Mouse (Mus musculus) heart, embryonic 14.5 days (tissue): ENCODE results near the gene Ktn1. TPM values are rescaled to one million over a fixed set of nuclear protein-coding genes. Genes with fewer than 3 reads are reported as not detected.

Source experiments
- ATAC-seq: fragments of 200-750 bp; cut with Nextera tagmentation; 2 replicates; pipeline ENCODE4 v1.8.0; 2017; ENCODE audit warnings: low read depth, moderate TSS enrichment; ENCODE audit not compliant: insufficient number of reproducible peaks, insufficient read depth, low FRiP score
- H3K27ac ChIP-seq, 2 experiments: fragments of 200-500 bp in 1 of 2; fragments of 300-500 bp in 1 of 2; sonication (generic) in 1 of 2; replicated peaks in 1 of 2; 2 replicates each; pipeline ENCODE4 v1.5.1; 2012 to 2014; ENCODE audit warnings: low read depth in 2 of 2, low read length in 2 of 2, control low read depth in 1 of 2, mild to moderate bottlenecking in 1 of 2, mixed read lengths in 1 of 2; ENCODE audit not compliant: control insufficient read depth in 1 of 2, insufficient read depth in 1 of 2
- H3K27me3 ChIP-seq: fragments of 300-500 bp; sonication (generic); 2 replicates; pipeline ENCODE4 v1.6.1; 2014; ENCODE audit warnings: mild to moderate bottlenecking, low read length, control low read depth; ENCODE audit not compliant: control insufficient read depth, insufficient read depth
- H3K36me3 ChIP-seq: fragments of 300-500 bp; sonication (generic); 2 replicates; pipeline ENCODE4 v1.6.1; 2014; ENCODE audit warnings: mild to moderate bottlenecking, control low read depth, low read length, mixed read lengths; ENCODE audit not compliant: control insufficient read depth, insufficient read depth
- H3K4me1 ChIP-seq, 2 experiments: fragments of 200-500 bp in 1 of 2; fragments of 300-500 bp in 1 of 2; sonication (generic) in 1 of 2; 2 replicates each; pipeline ENCODE4 v1.6.1; 2012 to 2014; ENCODE audit warnings: low read length in 2 of 2, control low read depth in 1 of 2, mixed read lengths in 1 of 2; ENCODE audit not compliant: control insufficient read depth in 2 of 2, insufficient read depth in 2 of 2
- H3K4me2 ChIP-seq: fragments of 300-500 bp; sonication (generic); 2 replicates; pipeline ENCODE4 v1.6.1; 2014; ENCODE audit warnings: mild to moderate bottlenecking, low read length
- H3K4me3 ChIP-seq, 2 experiments: fragments of 200-500 bp in 1 of 2; fragments of 300-500 bp in 1 of 2; sonication (generic) in 1 of 2; 2 replicates each; pipeline ENCODE4 v1.5.1; 2012 to 2014; ENCODE audit warnings: low read length in 2 of 2, mild to moderate bottlenecking in 2 of 2, control low read depth in 1 of 2, low read depth in 1 of 2, moderate library complexity in 1 of 2; ENCODE audit not compliant: control insufficient read depth in 1 of 2, insufficient read depth in 1 of 2
- H3K9ac ChIP-seq: fragments of 300-500 bp; sonication (generic); 2 replicates; pipeline ENCODE4 v1.6.1; 2014; ENCODE audit warnings: mild to moderate bottlenecking, low read length
- H3K9me3 ChIP-seq: fragments of 300-500 bp; sonication (generic); 2 replicates; pipeline ENCODE4 v1.6.1; 2016; ENCODE audit warnings: low read length, control low read depth; ENCODE audit not compliant: control insufficient read depth
- WGBS: fragments of 180-500 bp; shearing (Covaris S2); extraction: QIAGEN DNeasy Blood & Tissue Kit; methylation state at CpG from one replicate; pipeline ENCODE4 v1.1.7; 2014; 5-methylcytosine and 5-hydroxymethylcytosine counted together
- polyA plus RNA-seq: library from polyadenylated mRNA; unstranded; fragments of >200 nt; fragmentation: Nextera tagmentation; extraction: Ambion mirVana; gene quantifications from 2 replicates; pipeline ENCODE4 v1.2.1, GENCODE M21; 2014

Gene Ktn1
- polyA plus RNA-seq, 1 experiment from 2014 or later = 92.8 TPM

- WGBS = 84% methylated on average over 4 of the region's 4 CpGs
- Histone ChIP-seq H3K4me3 (no peak overlapping the region), H3K27ac (no peak overlapping the region), H3K4me2 (no peak overlapping the region), H3K27me3 (no peaks in the 10 kb centered on the region), H3K4me1 (peaks cover 0 to 2% of the 10 kb centered on the region in 2 experiments; a peak in 1 of 4 replicates), H3K9ac (no peak overlapping the region), H3K36me3 (no peaks in the 10 kb centered on the region), H3K9me3 (no peaks in the 10 kb centered on the region)
- no peak for ATAC-seq
These were observed 106.1 kb downstream of the Ktn1 start for GRCm38 (mm10) chr14:47754253-47754897.

DNA sequence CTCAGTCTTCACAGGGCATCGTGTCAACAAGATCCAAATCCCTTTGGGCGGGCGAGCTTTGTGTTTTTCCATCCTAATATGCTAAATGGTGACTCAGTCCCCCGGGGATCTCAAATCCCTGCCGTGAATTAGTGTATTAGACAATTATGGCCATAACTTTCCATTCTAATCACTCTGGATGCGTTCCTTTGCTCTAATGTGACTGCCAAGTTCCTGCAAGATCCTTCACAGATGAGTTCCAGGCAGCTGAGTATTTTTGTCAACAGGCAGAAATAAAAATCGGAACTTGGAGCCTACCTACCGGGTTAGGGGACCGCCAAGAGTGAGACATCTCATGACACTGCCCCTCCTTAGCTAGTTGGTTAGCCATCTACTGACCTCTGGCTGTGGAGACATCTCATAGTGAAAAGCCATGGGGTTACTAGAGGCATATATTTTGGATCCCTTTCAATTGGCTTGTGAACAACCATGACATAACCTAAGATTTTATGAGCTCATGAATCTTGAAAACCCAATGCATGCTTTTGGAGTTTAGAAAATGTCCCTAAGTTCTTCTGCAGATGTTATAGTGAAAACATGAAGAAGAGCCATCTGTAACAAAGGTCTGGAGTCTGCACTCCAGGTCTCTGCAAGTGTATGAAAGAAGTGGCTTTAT lies 108.3 kb downstream of the Ktn1 start:
- Histone ChIP-seq H3K27ac (no peak overlapping the region), H3K9ac (no peak overlapping the region), H3K36me3 (no peaks in the 10 kb centered on the region), H3K4me1 (peaks cover 0 to 2% of the 10 kb centered on the region in 2 experiments; a peak in 1 of 4 replicates), H3K4me2 (no peak overlapping the region), H3K27me3 (no peaks in the 10 kb centered on the region), H3K9me3 (no peaks in the 10 kb centered on the region), H3K4me3 (no peak overlapping the region)
- ATAC-seq = no peak
- WGBS = 80% methylated on average over 9 of the region's 9 CpGs

- no peak for ATAC-seq
- no peak overlapping the region for H3K4me3 ChIP-seq
- H3K9ac ChIP-seq = no peak overlapping the region
- no peaks in the 10 kb centered on the region for H3K9me3 ChIP-seq
- 71% methylated on average over 6 of the region's 6 CpGs for WGBS
- H3K27me3 ChIP-seq = no peaks in the 10 kb centered on the region
- no peak overlapping the region for H3K27ac ChIP-seq
- no peak overlapping the region for H3K4me2 ChIP-seq
- no peaks in the 10 kb centered on the region for H3K36me3 ChIP-seq
- no peaks in the 10 kb centered on the region for H3K4me1 ChIP-seq
These were observed 116.9 kb downstream of the Ktn1 start for GRCm38 (mm10) chr14:47765192-47765591.

DNA sequence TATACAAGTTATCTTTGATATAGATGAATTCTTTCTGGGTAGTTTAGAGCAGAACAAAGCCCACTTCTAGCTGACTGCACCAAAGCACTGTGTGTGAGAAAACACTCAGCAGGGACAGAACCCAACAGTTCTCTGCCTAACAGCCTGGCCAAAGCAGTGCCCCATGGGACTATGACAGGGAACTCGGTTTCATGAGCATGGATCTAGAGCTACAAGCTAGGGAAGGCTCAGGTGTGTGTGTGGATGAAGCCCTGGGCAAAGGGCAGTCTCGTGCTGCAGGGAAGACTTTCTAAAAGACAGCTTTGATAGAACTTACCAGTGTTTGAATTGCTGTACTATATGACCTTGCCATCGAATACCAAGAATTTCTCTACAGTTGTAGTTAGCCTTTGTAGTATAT lies 117.5 kb downstream of the Ktn1 start:
- Histone ChIP-seq H3K36me3 (no peaks in the 10 kb centered on the region), H3K4me2 (no peak overlapping the region), H3K27ac (no peak overlapping the region), H3K4me1 (no peaks in the 10 kb centered on the region), H3K9me3 (no peaks in the 10 kb centered on the region), H3K27me3 (no peaks in the 10 kb centered on the region), H3K4me3 (no peak overlapping the region), H3K9ac (no peak overlapping the region)
- 72% methylated on average over 3 of the region's 3 CpGs for WGBS
- ATAC-seq = no peak

- no peak overlapping the region for H3K9ac ChIP-seq
- H3K4me2 ChIP-seq = no peak overlapping the region
- H3K4me3 ChIP-seq = no peak overlapping the region
- ATAC-seq = no peak
- no peaks in the 10 kb centered on the region for H3K27me3 ChIP-seq
- H3K27ac ChIP-seq = no peak overlapping the region
- 70% methylated on average over 2 of the region's 2 CpGs for WGBS
- H3K36me3 ChIP-seq = no peaks in the 10 kb centered on the region
- no peaks in the 10 kb centered on the region for H3K9me3 ChIP-seq
- H3K4me1 ChIP-seq = no peaks in the 10 kb centered on the region
These were observed 118.1 kb downstream of the Ktn1 start for GRCm38 (mm10) chr14:47766373-47766772.

- WGBS = 79% methylated on average over 4 of the region's 4 CpGs
- no peak overlapping the region for H3K4me3 ChIP-seq
- no peaks in the 10 kb centered on the region for H3K4me1 ChIP-seq
- H3K9ac ChIP-seq = no peak overlapping the region
- no peak overlapping the region for H3K4me2 ChIP-seq
- ATAC-seq = no peak
- H3K36me3 ChIP-seq = no peaks in the 10 kb centered on the region
- H3K27me3 ChIP-seq = no peaks in the 10 kb centered on the region
- no peak overlapping the region for H3K27ac ChIP-seq
- no peaks in the 10 kb centered on the region for H3K9me3 ChIP-seq
These were observed 123.2 kb downstream of the Ktn1 start for GRCm38 (mm10) chr14:47771496-47771895.

GRCm38 (mm10) chr14:47775543-47775942 lies 127.3 kb downstream of the Ktn1 start:
- WGBS = 86% methylated on average over 3 of the region's 3 CpGs
- no peaks in the 10 kb centered on the region for H3K27me3 ChIP-seq
- H3K4me3 ChIP-seq = no peak overlapping the region
- no peaks in the 10 kb centered on the region for H3K4me1 ChIP-seq
- H3K27ac ChIP-seq = no peak overlapping the region
- no peak for ATAC-seq
- no peak overlapping the region for H3K4me2 ChIP-seq
- no peak overlapping the region for H3K9ac ChIP-seq
- no peaks in the 10 kb centered on the region for H3K36me3 ChIP-seq
- H3K9me3 ChIP-seq = no peaks in the 10 kb centered on the region
